Mouse (Mus musculus): ENCODE data around the gene Efna2. TPM values are rescaled to one million over a fixed set of nuclear protein-coding genes. Genes with fewer than 3 reads are reported as not detected.
"Not testable (repeated sequence)": the region's sequence is repeated elsewhere in the genome, so short reads cannot be mapped to it uniquely, and the experiment has no call there.

The Efna2 gene
- polyA plus RNA-seq, 1 experiment from 2014 or later = 62.2 TPM

DNA sequence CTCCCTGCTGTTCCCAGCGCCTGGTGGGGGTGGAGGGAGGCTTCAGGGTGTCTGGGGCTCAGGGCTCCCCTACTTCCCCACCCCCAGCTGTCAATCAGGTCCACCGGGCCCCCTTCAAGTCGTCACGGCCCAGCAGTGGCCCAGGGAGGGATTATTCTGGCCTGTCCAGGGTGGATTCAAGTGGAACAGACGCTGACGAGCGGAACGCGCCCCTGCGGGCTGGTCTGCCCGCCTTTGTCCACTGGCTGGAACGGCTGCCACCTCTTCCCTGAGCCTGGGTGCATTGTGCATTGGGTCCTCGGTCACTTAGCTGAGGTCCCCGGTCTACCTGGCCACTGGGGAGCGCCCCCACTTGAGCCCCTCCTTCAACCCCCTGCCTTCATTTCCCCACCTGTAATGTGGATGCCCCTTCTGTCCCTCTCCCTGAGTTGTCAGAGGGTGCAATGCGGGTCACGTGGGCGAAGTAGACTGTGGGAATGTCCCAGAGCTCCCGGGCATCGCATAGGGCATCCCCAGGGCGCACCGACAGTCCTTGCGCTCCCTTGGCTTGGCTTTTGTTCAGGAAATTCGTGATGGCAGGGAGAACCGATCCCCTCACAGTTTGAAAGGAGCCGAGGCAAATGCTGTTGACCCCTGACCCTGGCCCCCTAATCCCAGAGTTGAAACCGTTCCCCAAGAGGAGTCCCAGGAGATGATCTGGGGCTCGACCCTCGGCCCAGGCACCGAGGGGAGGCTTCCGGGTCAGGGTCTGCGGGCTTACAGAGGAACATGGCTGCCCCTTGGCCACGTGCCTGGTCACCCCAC, 17.7 kb downstream of the Efna2 start:
- peaks cover 15% of the 10 kb centered on the region for H3K27me3 ChIP-seq
- H3K4me2 ChIP-seq = no peak overlapping the region
- H3K9me3 ChIP-seq = no peaks in the 10 kb centered on the region
- H3K36me3 ChIP-seq = no peaks in the 10 kb centered on the region
- no peak overlapping the region; the same call in 1 of the 2 replicates for H3K9ac ChIP-seq (replicated peaks)
- 0 out of 2 replicates have a peak, but pooled peaks cover 2% of the 10 kb centered on the region for H3K4me1 ChIP-seq (replicated peaks)
- H3K4me3 ChIP-seq (replicated peaks) = no peak overlapping the region
- H3K27ac ChIP-seq = no peak overlapping the region
- WGBS = 78% methylated on average over 33 of the region's 33 CpGs
- ATAC-seq (ENCODE audit: insufficient number of reproducible peaks, insufficient read depth, low FRiP score, low TSS enrichment, low read depth) = no peak

DNA sequence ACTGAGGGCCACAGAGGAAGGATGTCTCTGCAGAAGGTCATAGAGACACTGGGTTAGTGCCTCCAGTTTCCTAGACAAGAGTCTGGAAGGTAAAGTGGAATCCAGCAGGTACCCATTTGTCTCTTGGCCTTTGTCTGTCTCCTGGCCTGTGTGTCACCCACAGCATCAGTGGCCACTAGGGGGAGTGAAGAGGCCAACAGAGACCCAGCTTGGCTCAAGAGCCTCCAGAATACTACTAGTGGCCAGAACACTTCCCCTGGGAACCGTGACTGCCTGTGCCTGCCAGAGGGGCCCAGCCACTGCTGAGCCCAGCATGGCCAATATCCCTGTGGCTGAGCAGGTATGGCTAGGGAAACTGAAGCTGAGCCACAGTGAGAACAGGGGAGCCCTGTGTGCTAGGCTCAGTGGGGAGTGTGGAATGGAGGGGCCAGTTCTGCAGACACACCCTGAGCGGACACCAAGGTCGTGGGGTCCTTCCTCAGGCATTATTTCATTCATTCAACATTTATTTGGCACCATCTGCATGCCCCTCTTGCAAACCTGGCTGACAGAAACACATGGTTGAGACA, 20.2 kb downstream of the Efna2 start:
- ATAC-seq (ENCODE audit: insufficient number of reproducible peaks, insufficient read depth, low FRiP score, low TSS enrichment, low read depth) = peak; percentile 84
- no peak overlapping the region for H3K4me2 ChIP-seq
- 0 out of 2 replicates have a peak, but pooled peaks cover 7% of the 10 kb centered on the region for H3K4me1 ChIP-seq (replicated peaks)
- 0 out of 2 replicates have a peak, but pooled peaks cover 4% of the 10 kb centered on the region for H3K27me3 ChIP-seq
- H3K9ac ChIP-seq (replicated peaks) = no peak overlapping the region
- no peak overlapping the region for H3K27ac ChIP-seq
- WGBS = 55% methylated on average over 3 of the region's 3 CpGs
- H3K9me3 ChIP-seq = no peaks in the 10 kb centered on the region
- H3K36me3 ChIP-seq = no peaks in the 10 kb centered on the region
- H3K4me3 ChIP-seq (replicated peaks) = no peak overlapping the region

DNA sequence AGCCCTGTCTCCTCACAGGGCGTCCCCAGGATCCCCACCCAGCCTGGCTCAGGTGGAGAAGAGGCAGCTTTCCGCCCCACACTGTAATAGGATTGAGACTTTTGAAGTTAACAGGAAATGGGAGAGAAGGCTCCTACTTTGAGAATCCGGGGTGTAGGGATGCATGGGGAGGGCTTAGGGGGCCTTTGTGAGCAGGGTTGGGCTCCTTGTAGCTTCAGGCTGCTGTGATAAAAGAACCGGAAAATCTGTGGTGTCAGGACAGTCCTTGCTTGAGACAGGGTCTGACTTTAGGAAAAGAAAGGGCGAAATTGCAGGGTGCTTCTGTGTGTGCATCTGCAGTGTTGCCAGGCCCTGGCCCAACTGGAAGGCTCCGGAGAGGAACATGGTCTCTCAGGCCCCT, 21.2 kb downstream of the Efna2 start:
- H3K27me3 ChIP-seq = 0 out of 2 replicates have a peak, but pooled peaks cover 4% of the 10 kb centered on the region
- H3K9me3 ChIP-seq = no peaks in the 10 kb centered on the region
- 0 out of 2 replicates have a peak, but pooled peaks cover 7% of the 10 kb centered on the region for H3K4me1 ChIP-seq (replicated peaks)
- no peak for ATAC-seq (ENCODE audit: insufficient number of reproducible peaks, insufficient read depth, low FRiP score, low TSS enrichment, low read depth)
- H3K9ac ChIP-seq (replicated peaks) = no peak overlapping the region
- no peak overlapping the region for H3K4me3 ChIP-seq (replicated peaks)
- no peak overlapping the region for H3K4me2 ChIP-seq
- H3K36me3 ChIP-seq = no peaks in the 10 kb centered on the region
- WGBS = 73% methylated on average over 6 of the region's 6 CpGs
- H3K27ac ChIP-seq = no peak overlapping the region

DNA sequence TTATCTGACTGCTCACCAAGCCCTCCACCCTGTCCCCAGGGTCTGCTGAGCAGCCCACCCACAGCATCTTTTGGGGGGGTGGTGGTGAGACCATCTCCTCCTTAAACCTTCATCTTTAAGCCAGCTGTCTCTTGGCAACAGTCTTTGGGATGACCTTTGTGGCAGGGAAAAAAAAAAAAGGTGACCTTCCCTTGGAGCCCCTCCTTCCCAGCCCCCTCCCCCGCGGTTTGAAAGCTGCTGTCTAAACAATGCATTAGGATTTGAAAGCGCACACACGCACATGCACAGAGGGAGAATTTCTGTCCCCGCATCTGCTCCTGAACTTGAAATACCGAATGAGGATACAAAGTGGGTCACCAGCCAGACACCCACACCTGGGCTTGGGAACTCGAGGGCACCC, 24.8 kb downstream of the Efna2 start:
- H3K4me3 ChIP-seq (replicated peaks) = no peak overlapping the region
- 0 out of 2 replicates have a peak overlapping the region, but pooled peaks have one; percentile 23 for H3K9ac ChIP-seq (replicated peaks)
- no peaks in the 10 kb centered on the region for H3K9me3 ChIP-seq
- no peak overlapping the region for H3K27ac ChIP-seq
- WGBS = 41% methylated on average over 7 of the region's 7 CpGs
- H3K27me3 ChIP-seq = peaks cover 15% of the 10 kb centered on the region
- peaks cover 11% of the 10 kb centered on the region; the same call in 1 of the 2 replicates for H3K4me1 ChIP-seq (replicated peaks)
- no peak for ATAC-seq (ENCODE audit: insufficient number of reproducible peaks, insufficient read depth, low FRiP score, low TSS enrichment, low read depth)
- H3K36me3 ChIP-seq = no peaks in the 10 kb centered on the region
- no peak overlapping the region for H3K4me2 ChIP-seq

GRCm38 (mm10) chr10:80207201-80207600, 27.9 kb downstream of the Efna2 start:
- Histone ChIP-seq H3K9ac (replicated peaks) (no peak overlapping the region), H3K36me3 (no peaks in the 10 kb centered on the region), H3K9me3 (no peaks in the 10 kb centered on the region), H3K4me1 (replicated peaks) (peaks cover 9% of the 10 kb centered on the region; the same call in 1 of the 2 replicates), H3K27me3 (peaks cover 23% of the 10 kb centered on the region), H3K4me3 (replicated peaks) (no peak overlapping the region), H3K27ac (no peak overlapping the region), H3K4me2 (no peak overlapping the region)
- 58% methylated on average over 1 of the region's 1 CpGs for WGBS
- ATAC-seq (ENCODE audit: insufficient number of reproducible peaks, insufficient read depth, low FRiP score, low TSS enrichment, low read depth) = no peak

GRCm38 (mm10) chr10:80207676-80208075, 28.4 kb downstream of the Efna2 start:
- Histone ChIP-seq H3K36me3 (no peaks in the 10 kb centered on the region), H3K4me2 (no peak overlapping the region), H3K9ac (replicated peaks) (no peak overlapping the region), H3K4me1 (replicated peaks) (peaks cover 9% of the 10 kb centered on the region; the same call in 1 of the 2 replicates), H3K4me3 (replicated peaks) (no peak overlapping the region), H3K9me3 (no peaks in the 10 kb centered on the region), H3K27me3 (peaks cover 23% of the 10 kb centered on the region), H3K27ac (no peak overlapping the region)
- ATAC-seq (ENCODE audit: insufficient number of reproducible peaks, insufficient read depth, low FRiP score, low TSS enrichment, low read depth) = no peak
- WGBS = 66% methylated on average over 10 of the region's 10 CpGs

DNA sequence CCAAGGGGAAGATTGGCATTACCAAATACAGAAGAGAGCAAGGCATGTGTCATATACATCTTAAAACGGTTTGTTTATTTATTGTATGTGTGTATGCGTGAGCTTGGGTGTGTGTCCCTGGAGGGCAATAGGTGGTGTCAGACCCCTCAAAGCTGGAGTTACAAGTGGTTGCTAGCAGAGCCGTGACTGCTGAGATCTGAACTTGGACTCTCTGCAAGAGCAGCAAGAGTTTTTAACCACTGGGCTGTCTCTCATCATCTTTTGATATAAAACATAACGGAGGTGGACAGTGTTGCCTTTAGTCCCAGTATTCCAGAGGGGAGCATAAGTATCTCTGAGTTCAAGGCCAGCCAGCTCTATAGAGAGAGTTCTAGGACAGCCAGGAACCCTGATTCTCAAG, 29.0 kb downstream of the Efna2 start:
- Histone ChIP-seq H3K4me2 (no peak overlapping the region), H3K4me1 (replicated peaks) (peaks cover 9% of the 10 kb centered on the region; the same call in 1 of the 2 replicates), H3K27me3 (peaks cover 23% of the 10 kb centered on the region), H3K36me3 (no peaks in the 10 kb centered on the region), H3K9ac (replicated peaks) (no peak overlapping the region), H3K4me3 (replicated peaks) (no peak overlapping the region), H3K9me3 (no peaks in the 10 kb centered on the region), H3K27ac (no peak overlapping the region)
- no peak for ATAC-seq (ENCODE audit: insufficient number of reproducible peaks, insufficient read depth, low FRiP score, low TSS enrichment, low read depth)
- 70% methylated on average over 4 of the region's 4 CpGs for WGBS

DNA sequence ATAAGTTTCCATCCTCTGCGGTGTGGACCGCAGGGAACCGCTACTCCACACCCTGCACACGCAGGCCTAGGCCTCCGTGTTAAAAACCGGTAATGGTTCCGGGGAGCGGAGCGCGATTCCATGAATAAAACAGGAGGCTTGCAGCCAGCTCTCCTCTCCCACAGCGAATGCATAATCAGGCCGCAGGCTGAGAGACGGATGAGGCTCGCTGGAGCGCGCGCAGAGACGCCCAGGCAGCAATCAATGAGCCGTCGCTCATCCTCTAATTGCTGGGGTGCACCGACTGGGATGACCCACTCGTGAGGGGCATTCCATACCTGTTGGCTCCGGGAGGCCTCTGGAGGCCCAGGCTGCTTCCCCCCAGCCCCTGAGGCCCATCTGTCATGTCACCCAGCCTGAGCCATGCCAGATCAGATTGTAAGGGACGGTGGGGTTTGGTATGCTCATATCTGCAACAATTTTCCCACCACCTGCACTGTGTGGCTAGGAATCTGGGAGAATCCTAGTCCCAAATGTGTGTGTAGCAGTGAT, 29.6 kb downstream of the Efna2 start:
- Histone ChIP-seq H3K9ac (replicated peaks) (no peak overlapping the region; the same call in 1 of the 2 replicates), H3K27ac (no peak overlapping the region), H3K4me3 (replicated peaks) (no peak overlapping the region), H3K4me1 (replicated peaks) (peaks cover 9% of the 10 kb centered on the region; the same call in 1 of the 2 replicates), H3K27me3 (peaks cover 23% of the 10 kb centered on the region), H3K36me3 (no peaks in the 10 kb centered on the region), H3K4me2 (peak overlapping the region; percentile 2), H3K9me3 (no peaks in the 10 kb centered on the region)
- 11% methylated on average over 24 of the region's 24 CpGs for WGBS
- ATAC-seq (ENCODE audit: insufficient number of reproducible peaks, insufficient read depth, low FRiP score, low TSS enrichment, low read depth) = no peak

GRCm38 (mm10) chr10:80211547-80212103, 32.3 kb downstream of the Efna2 start:
- not testable (repeated sequence) for H3K9me3 ChIP-seq; H3K27ac ChIP-seq; H3K9ac ChIP-seq (replicated peaks); H3K4me1 ChIP-seq (replicated peaks); ATAC-seq (ENCODE audit: insufficient number of reproducible peaks, insufficient read depth, low FRiP score, low TSS enrichment, low read depth); H3K36me3 ChIP-seq; H3K4me3 ChIP-seq (replicated peaks); H3K4me2 ChIP-seq
- H3K27me3 ChIP-seq = peaks cover 23% of the 10 kb centered on the region
- 72% methylated on average over 7 of the region's 7 CpGs for WGBS

- WGBS = 30% methylated on average over 16 of the region's 16 CpGs
- Histone ChIP-seq H3K9ac (replicated peaks) (no peak overlapping the region), H3K4me3 (replicated peaks) (no peak overlapping the region), H3K27me3 (no peaks in the 10 kb centered on the region), H3K27ac (no peak overlapping the region), H3K9me3 (no peaks in the 10 kb centered on the region), H3K4me1 (replicated peaks) (no peaks in the 10 kb centered on the region), H3K36me3 (no peaks in the 10 kb centered on the region), H3K4me2 (no peak overlapping the region)
- no peak for ATAC-seq (ENCODE audit: insufficient number of reproducible peaks, insufficient read depth, low FRiP score, low TSS enrichment, low read depth)
Measured at GRCm38 (mm10) chr10:80215048-80215772, 35.9 kb downstream of the Efna2 start.

All from limb, embryonic 12.5 days (tissue).